Mouse (Mus musculus): ENCODE measurements at regions not wholly inside any gene's neighbourhood (a gene's known extent, or its start where the extent isn't known, plus 50 kb on each side); places are given as distances from the start of the nearest gene placed in this dataset.

- TF ChIP-seq POLR2A (IDR thresholded peaks at IDR 0.05; ENCODE audit: borderline replicate concordance, extremely low read depth, insufficient read depth, insufficient read length, poor library complexity, severe bottlenecking) (no peak), CTCF (IDR thresholded peaks at IDR 0.05; ENCODE audit: borderline replicate concordance, extremely low read depth, insufficient read depth, insufficient read length) (no peak)
- peak; percentile 6 for DNase-seq (ENCODE audit: low read depth)
Measured at GRCm38 (mm10) chr4:55604915-55605314, 72.6 kb upstream of the Klf4 start.

- peak; percentile 64 for DNase-seq (ENCODE audit: low read depth)
- no peak for TF ChIP-seq CTCF (IDR thresholded peaks at IDR 0.05; ENCODE audit: borderline replicate concordance, extremely low read depth, insufficient read depth, insufficient read length)
- TF ChIP-seq POLR2A (IDR thresholded peaks at IDR 0.05; ENCODE audit: borderline replicate concordance, extremely low read depth, insufficient read depth, insufficient read length, poor library complexity, severe bottlenecking): no peak
Measured at GRCm38 (mm10) chr4:55603821-55604435, 71.7 kb upstream of the Klf4 start.

GRCm38 (mm10) chr4:55595203-55595602 lies 62.9 kb upstream of the Klf4 start:
- TF ChIP-seq CTCF (IDR thresholded peaks at IDR 0.05; ENCODE audit: borderline replicate concordance, extremely low read depth, insufficient read depth, insufficient read length): no peak

GRCm38 (mm10) chr4:55594699-55595098 lies 62.4 kb upstream of the Klf4 start:
- DNase-seq (ENCODE audit: low read depth): no peak
- TF ChIP-seq CTCF (IDR thresholded peaks at IDR 0.05; ENCODE audit: borderline replicate concordance, extremely low read depth, insufficient read depth, insufficient read length) (no peak), POLR2A (IDR thresholded peaks at IDR 0.05; ENCODE audit: borderline replicate concordance, extremely low read depth, insufficient read depth, insufficient read length, poor library complexity, severe bottlenecking) (no peak)

More at GRCm38 (mm10) chr4:55595203-55595602, 62.9 kb upstream of the Klf4 start:
- no peak for DNase-seq (ENCODE audit: low read depth)

- DNase-seq (ENCODE audit: low read depth): peak; percentile 18
- no peak for TF ChIP-seq POLR2A (IDR thresholded peaks at IDR 0.05; ENCODE audit: borderline replicate concordance, extremely low read depth, insufficient read depth, insufficient read length, poor library complexity, severe bottlenecking)
- no peak for TF ChIP-seq CTCF (IDR thresholded peaks at IDR 0.05; ENCODE audit: borderline replicate concordance, extremely low read depth, insufficient read depth, insufficient read length)
Measured at GRCm38 (mm10) chr4:55593132-55593531, 60.9 kb upstream of the Klf4 start.

- TF ChIP-seq CTCF (IDR thresholded peaks at IDR 0.05; ENCODE audit: borderline replicate concordance, extremely low read depth, insufficient read depth, insufficient read length) (no peak), POLR2A (IDR thresholded peaks at IDR 0.05; ENCODE audit: borderline replicate concordance, extremely low read depth, insufficient read depth, insufficient read length, poor library complexity, severe bottlenecking) (no peak)
Measured at GRCm38 (mm10) chr4:55586212-55586611, 53.9 kb upstream of the Klf4 start.

GRCm38 (mm10) chr4:55583589-55583988 lies 51.3 kb upstream of the Klf4 start:
- no peak for DNase-seq (ENCODE audit: low read depth)
- no peak for TF ChIP-seq POLR2A (IDR thresholded peaks at IDR 0.05; ENCODE audit: borderline replicate concordance, extremely low read depth, insufficient read depth, insufficient read length, poor library complexity, severe bottlenecking)
- no peak for TF ChIP-seq CTCF (IDR thresholded peaks at IDR 0.05; ENCODE audit: borderline replicate concordance, extremely low read depth, insufficient read depth, insufficient read length)

More at GRCm38 (mm10) chr4:55586212-55586611, 53.9 kb upstream of the Klf4 start:
- DNase-seq (ENCODE audit: low read depth): no peak

All from brain, embryonic 14.5 days (tissue).